Mouse (Mus musculus) heart, adult 2 months (tissue): Measurements from ENCODE around the gene Maco1.

Experiments
- EP300 ChIP-seq: fragments of 200-500 bp; IDR thresholded peaks from 2 replicates; pipeline ENCODE4 v1.6.1; 2011; ENCODE audit warnings: low read depth, low read length, control low read depth; ENCODE audit not compliant: insufficient read depth
- POLR2A ChIP-seq: fragments of 200-500 bp; IDR thresholded peaks from 2 replicates; pipeline ENCODE4 v1.6.1; 2011; ENCODE audit warnings: mild to moderate bottlenecking, low read depth, low read length, control low read depth; ENCODE audit not compliant: insufficient read depth

GRCm38 (mm10) chr4:134901126-134901525 lies 48.0 kb upstream of the Maco1 start:
- TF ChIP-seq POLR2A, result no peak
- no peak for TF ChIP-seq EP300
